Mouse (Mus musculus): ENCODE measurements around the gene Dhx30.
"Not testable (repeated sequence)": the region's sequence is repeated elsewhere in the genome, so short reads cannot be mapped to it uniquely, and the experiment has no call there.

Gene Dhx30

DNA sequence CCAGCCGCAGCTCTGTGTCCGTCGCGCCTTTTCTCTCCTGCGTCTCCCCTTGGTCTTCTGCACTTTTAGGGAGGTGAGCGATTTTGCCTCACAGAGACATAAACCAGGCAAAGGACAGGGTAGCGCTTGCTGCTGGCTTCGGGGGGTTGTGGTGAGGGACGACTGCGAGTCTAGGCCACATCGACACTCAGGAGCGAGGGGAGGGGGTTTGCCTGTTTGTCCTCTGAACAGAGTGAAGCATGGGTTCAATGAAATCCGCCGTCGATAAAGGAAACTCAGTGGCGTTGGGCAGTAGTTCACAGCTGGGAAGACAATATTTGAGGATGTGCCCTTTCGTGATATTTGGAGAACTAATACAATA lies at the start of gene Dhx30:
Gene Dhx30, minus strand, starts transcription at position 52 of the 361 bp plus-strand sequence.
- DNase-seq (ENCODE audit: low spot score): no peak

DNA sequence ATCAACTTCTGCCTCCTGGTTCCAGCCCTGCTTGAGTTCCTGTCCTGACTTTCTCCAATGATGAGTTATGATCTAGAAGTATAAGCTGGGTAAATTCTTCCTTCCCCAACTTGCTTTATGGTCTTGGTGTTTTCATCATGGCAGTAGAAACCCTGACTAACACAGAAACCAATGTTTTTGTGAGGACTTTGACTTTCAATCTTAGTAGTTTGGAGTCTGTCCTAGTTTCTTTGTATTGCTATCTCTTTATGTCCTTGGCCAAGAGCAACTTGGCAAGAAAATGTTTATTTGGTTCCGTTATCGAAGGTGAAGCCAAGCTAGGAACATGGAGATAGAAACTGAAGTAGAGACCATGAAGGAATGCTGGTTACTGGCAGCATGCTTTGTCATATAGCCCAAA lies 45.4 kb upstream of the Dhx30 start:
- no peak for DNase-seq (ENCODE audit: low spot score)

DNA sequence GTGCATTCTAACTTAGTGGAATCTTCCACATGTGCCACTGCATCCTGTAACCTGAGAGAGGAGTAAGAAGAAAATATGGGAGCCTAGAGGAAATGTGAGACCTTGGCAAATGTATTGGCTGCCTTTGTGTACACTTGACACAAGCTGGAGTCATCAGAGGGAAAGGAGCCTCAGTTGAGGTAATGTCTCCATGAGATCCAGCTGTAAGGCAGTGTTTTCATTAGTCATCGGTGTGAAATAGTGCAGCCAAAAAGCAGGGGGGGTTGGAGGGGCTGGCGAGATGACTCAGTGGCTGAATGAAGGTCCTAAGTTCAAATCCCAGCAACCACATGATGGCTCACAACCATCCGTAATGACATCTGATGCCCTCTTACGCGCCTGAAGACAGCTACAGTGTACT lies 44.8 kb upstream of the Dhx30 start:
- no peak for DNase-seq (ENCODE audit: low spot score)

DNA sequence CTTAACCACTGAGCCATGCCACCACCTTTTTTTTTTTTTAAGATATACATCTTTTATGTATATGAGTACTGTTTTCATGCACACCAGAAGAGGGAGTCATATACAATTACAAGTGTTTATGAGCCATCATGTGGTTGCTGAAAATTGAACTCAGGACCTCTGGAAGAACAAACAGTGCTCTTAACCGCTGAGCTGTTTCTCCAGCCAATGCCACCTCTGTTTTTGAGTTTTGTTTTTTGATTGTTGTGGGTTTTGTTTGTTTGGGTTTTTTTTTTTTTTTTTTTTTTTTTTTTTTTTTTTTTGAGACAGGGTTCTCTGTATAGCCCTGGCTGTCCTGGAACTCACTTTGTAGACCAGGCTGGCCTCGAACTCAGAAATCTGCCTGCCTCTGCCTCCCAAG lies 42.9 kb upstream of the Dhx30 start:
- not testable (repeated sequence) for DNase-seq (ENCODE audit: low spot score)

DNA sequence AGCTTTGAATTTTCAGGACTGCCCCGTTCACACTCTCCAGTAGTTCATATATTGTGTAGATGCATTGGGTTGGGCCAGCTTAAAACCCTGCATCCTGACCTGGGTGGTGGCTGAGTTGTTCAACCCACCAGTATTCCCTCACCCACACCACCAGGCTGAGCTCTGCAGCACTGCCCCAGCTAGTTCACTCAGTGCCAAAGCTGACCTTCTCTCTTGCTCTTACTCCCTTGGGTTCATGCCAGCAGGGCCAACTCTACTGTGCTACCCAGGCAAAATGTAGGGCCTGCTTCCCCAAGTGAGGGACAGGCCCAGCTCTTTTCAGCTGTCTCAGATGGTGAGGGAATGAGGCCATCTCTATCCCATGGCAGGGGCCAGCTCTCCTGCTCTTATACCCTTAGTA lies 41.4 kb upstream of the Dhx30 start:
- DNase-seq (ENCODE audit: low spot score): no peak

DNA sequence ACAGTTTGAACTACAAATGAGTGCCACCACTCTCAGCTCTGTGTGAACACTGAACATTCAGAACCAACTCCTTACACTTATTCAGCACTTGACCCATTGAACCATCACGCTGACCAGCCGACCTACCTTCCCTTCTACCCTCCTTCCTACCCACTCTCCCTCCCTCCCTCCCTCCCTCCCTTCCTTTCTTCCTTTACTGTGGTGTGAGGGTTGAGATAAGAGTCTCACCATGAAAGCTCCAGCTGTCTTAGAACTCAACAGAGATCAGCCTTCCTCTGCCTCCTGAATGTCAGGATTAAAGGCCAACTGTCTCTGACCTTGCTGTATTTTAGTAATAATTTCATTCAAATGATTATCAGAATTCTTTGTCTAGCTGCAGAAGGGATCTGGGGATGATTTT lies 31.0 kb upstream of the Dhx30 start:
- no peak for DNase-seq (ENCODE audit: low spot score)

DNA sequence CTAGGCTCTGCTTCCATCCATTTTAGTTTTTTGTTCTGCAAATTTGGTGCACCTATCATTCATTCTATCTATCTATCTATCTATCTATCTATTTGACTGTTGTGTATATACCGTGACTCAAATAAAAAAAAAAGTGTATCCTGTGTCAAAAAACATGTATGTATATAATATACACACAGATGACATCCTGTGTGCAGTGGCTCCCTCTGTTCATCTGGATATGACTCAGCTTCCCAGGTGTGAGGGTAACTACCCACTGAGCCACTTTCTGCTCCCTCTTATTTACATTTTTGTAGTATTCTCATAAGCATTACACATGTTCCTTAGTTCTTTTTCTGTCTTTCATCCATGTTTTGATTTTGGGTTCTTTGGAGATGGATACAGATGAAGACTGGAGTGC lies 24.5 kb upstream of the Dhx30 start:
- no peak for DNase-seq (ENCODE audit: low spot score)

DNA sequence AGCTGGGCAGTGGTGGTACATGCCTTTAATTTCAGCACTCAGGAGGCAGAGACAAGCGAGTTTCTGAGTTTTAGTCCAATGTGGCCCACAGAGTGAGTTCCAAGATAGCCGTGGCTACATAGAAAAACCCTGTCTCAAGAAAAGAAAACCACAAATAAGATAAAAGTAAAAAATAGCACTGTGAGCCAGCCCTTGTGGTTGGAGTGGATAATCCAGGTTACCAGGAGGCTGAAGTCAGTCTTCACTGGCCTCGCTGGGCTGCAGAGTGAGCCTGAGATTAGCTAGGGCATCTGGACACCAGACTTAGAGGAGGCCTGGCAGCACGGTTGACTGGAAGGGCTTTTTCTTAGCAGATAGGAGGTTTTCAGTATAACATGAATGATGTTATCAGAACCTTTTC lies 21.5 kb upstream of the Dhx30 start:
- DNase-seq (ENCODE audit: low spot score): no peak

DNA sequence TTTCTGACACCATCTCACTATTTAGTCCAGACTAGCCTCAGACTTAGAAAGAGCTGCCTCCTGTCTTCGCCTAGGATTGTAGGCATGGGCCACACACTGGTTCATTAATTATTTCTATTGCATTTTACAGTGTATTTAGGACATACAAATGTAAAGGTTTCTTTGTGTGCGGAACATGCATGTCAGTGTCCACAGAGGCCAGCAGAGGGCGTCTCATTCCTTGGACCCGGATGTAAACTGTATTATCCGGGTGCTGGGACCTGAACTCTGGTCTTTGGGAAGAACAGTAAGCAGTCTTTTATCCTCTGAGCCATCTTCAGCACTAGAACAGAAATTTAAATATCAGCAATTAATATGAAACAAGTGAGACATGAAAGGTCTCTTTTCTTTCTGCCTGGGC lies 16.5 kb upstream of the Dhx30 start:
- DNase-seq (ENCODE audit: low spot score): no peak

DNA sequence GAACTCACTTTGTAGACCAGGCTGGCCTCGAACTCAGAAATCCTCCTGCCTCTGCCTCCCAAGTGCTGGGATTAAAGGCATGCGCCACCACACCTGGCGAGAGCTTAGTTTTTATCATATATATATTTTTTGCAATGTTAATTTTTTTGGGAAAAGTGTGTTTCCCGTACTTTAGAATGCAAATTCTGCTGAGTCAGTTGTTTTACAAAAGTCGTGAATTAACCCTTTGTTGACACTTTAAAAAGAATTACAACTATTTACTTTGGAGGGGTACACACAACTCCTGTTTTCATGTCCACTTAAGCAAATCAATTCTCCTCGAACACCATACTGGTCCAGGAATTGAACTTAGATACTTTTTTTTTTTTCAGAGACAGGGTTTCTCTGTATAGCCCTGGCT lies 15.3 kb upstream of the Dhx30 start:
- DNase-seq (ENCODE audit: low spot score): no peak

DNA sequence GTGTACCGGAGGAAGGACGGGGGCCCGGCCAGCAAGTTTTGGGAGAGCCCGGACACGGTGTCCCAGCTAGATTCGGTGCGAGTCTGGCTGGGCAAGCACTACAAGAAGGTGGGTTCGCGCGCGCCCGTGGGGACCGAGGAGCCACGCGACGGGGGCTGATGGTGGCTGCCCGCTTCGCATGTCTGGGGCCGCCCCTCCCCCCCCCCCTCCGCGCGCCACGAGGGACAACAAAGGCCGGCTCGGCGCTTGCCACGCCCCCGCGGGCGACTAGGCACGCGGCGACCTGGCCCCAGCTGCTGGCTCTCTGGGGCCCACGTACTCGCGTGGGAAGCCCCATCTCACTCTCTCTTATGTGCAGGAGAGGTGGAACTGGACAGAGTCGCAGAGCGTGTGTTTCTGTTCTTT lies 14.6 kb upstream of the Dhx30 start:
- DNase-seq (ENCODE audit: low spot score): peak; percentile 44

DNA sequence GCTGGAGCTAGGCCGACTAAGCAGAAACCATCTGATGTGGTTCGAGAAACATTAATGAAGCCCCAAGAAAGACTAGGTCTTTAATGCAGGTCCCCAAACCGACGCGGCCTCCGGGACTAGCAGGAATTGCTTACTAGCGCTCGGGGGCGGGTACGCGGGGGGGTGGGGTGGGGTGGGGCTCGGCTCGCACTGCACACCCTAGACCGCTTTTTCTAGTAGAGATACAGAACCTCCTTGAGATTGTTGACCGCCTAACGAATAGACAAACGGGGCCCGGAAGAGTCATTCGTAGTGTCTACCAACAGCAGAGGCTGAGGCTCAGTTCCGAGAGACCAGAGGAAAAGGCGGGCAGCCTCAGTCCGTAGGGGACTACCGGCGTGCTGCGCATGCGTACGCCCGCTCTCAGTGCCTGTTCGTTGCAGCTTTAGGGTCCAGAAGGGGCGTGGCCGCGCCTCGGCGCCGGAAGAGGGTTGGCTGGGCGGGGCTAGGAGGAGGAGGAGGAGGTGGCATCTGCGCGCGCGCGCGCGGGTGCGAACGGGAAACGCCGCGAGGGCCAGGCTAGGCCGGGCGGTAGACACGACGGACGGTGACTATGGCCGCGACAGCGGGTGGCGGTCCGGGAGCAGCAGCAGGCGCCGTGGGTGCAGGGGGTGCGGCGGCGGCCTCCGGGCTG lies 14.0 kb upstream of the Dhx30 start:
- DNase-seq (ENCODE audit: low spot score): peak; percentile 99

DNA sequence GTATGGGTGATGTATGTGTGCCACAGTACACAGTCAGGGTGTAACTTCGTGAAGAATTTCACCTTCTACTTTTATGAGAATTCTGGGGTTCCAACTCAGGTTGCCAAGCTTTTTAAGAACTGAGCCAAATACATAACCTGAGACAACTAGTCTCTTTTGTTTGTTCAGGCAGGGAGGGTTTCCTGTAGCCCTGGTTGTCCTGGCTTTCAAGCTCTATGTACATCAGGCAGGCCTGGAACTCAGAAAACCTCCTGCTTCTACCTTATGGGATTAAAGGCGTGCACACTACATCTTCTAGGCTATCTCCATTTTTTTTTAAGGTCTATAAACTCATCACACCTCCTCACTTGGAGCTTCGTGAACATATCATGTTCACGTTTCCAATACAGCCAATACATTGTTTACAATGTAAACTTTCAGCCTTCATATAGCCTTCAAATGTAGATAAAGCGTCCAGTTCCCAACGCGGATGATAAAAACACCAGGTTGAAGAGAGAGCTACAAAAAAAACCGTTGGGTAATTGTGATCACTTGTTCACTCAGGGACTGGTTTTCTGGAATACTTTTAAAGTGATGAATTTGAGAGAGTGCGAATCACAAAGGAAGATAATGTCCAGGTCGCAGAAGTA lies 13.4 kb upstream of the Dhx30 start:
- DNase-seq (ENCODE audit: low spot score): no peak

DNA sequence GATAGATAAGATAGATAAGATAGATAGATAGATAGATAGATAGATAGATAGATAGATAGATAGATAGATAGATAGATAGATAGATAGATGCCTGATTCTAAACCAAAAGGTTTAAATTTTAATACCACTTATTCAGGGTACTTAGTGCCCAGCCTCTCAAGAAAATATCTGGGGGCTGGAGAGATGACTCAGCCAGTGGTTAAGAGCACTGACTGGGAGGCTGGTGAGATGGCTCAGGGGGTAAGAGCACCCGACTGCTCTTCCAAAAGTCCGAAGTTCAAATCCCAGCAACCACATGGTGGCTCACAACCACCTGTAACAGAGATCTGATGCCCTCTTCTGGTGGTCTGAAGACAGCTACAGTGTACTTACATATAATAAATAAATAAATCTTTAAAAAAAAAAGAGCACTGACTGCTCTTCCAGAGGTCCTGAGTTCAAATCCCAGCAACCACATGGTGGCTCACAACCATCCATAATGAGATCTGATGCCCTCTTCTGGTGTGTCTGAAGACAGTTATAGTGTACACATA lies 6.4 kb upstream of the Dhx30 start:
- DNase-seq (ENCODE audit: low spot score): not testable (repeated sequence)

DNA sequence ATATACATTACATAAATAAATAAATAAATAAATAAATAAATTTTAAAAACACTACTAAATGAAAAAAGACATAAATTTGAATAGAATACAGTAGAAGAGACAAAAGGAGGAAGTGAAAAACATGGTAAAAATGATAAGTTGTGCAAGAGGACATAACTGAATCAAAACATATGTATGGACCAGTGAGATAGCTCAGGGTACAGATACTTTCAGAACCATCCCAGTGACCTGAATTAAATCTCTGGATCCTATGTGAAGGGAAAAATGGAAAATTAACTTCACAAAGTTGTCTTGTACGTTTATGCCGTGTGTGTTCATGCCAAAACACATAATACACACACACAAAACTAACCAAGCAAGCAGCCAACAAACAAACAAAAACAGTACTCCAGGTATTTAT lies 5.7 kb upstream of the Dhx30 start:
- no peak for DNase-seq (ENCODE audit: low spot score)

DNA sequence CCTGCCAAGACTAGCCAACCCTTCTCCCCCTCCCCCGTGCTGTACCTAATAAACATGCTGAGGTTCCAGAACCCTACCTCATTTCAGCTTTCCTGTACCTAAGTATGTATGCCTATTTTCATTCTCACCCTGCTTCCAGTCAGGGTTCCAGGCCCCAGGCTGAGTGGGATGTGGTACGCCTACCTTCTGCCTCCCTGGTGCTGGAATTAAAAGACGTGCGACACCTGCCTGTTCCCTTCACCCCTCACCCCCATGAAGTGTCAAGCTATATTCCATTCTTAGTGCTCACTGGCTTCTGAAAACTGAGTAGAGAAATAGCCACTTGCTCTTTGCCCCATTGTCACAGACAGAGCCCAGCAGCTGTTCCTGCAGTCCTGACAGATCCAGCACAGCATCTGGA lies 3.8 kb upstream of the Dhx30 start:
- no peak for DNase-seq (ENCODE audit: low spot score)

DNA sequence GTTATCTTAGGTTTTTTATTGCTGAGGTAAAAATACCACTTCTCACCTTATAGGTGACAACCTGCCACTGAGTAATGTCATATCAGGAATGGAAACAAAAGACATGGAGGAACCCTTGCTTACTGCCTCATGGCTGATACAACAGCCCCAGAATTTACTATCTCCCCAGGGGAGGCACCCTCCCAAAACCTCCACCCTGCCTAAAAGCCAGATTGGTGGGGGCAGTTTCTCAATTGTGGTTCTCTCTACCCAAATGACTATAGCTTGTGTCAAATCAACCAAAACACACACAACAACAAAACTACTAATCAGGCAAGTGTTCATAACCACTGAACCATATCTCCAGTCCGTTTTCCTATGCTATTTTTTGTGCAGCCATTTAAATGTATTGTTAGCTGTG lies 619 bp upstream of the Dhx30 start:
- no peak for DNase-seq (ENCODE audit: low spot score)

DNA sequence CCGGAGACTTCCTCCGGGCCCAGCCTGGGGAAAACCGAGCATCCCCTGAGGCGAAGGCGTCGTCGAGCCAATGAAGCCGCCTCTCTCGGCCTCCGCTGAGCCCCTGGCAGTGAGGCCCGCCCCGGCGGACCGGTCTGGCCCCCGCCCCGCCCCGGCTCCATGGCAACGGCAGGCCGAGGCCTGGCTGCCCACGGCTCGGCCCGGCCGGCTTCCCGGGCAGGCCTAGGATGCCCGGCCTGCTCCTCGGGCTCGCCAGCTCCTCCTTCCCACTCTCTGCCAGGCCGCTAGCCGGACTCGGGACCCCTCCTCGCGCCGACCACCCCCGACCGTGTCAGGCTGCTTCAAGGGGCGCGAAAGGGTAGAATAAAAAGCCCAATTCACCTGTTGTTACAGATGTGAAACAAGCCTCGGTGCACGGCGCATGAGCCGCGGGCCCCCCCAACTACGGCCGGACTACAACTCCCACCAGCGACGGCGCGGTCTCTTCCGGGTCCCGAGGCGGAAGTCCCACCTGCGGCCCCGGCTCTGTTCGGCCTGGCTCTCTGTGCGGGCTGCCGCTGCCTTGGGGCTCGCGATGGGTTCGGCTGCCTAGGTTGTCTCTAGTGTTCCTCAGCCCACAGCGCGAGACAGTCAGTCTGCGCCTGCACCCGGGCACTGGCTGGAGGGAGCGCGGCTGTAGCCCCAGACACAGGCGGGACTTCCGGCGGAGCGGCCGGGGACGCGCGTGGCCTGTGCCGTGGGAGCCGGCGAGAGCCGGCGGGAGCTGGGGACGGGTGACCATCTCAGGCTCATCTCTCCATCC lies 452 bp downstream of the Dhx30 start, which contains the start of gene Smarcc1:
Gene Smarcc1, plus strand, starts transcription at position 732 of the 802 bp plus-strand sequence.
- peak; percentile 82 for DNase-seq (ENCODE audit: low spot score)

DNA sequence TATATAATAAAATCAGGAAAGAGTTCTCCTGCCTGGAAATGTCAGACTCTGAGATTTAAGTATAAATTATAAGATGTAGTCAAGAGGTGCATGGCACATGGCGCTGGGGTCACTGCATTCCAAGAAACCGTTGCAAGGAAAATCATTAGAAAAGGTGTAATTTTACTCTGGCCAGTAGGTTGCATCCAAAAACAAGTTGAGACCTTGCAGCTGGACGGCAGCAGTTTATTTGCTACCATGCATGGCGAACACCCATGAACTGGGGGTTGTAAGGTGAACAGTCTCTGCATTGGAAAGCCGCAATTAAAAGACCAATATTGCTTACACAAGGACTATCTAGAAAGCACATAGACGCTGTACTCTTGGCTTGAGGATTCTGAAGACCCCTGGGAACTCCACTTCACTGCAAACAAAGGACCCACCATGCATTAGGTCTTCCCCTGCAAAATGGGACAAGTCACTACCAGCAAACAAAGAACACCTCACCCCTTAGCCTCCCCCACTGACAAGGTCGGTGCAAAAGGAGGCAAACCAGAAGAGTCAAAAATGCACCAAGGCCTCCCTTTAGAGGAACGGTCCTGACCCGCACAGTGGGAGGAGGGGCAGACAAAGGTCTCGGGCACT lies 1.2 kb downstream of the Dhx30 start:
- DNase-seq (ENCODE audit: low spot score): no peak

DNA sequence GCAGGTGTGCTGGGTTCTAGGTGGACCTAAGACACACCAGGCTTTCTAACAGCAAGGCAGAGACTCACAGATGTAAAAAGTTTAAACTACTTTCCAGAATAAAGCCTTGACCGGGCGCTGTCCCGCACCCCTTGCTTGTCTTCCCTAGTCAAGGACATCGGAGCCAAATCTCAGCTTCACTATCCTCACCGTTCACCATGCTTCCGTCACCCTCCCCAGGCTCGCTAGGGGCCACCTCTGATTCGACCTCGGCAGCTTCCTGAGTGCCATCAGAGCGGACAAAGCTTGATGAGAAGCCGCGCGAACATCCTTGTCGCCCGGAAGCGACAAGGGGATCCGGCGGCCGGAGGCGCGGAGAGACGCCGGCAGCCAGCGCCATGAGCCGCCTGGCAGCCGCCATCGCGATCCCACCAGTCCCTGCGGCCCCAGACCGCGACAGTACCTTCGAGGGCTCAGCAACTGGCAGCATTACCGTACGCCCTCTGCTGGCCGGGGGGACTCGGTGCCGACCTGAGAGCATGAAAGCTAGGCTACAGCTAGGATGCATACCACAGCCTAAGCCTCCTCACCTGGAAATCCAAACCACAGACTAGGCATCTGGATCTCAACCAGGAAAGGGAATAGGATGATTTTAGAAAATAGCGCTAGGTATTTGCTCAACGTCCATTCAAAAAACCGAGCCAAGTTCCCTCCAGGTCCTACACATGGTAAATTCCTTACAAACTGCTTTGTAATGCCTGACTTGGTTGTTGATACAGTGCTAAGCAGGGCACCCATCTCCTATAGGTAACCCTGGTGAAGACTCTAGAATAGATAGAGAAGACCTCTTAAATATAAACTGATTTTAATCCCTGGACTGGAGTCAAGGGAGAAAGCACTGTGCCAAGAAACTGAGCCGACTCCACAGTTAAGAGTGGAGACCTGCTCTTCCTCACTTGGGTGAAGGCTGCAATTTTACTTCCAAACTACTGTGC lies 16.7 kb downstream of the Dhx30 start:
- peak; percentile 97 for DNase-seq (ENCODE audit: low spot score)

DNA sequence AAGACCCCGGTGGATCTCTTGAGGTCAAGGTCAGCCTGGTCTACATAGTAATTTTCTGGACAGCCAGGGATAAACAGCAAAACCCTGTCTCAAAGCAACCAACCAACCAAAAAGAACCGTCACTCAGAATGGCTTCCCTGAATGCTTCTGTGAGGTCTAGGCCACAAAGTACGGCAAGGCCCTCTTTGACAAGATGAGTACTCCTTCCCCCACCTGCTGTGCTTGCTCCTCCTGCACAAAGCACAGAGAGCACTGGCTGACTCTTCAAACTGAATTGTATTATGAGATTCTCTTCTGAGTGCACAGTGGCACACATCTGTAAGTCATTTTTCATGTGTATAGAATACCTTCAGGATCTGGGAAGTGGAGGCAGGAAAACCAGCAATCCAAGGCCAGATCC lies 19.8 kb downstream of the Dhx30 start:
- no peak for DNase-seq (ENCODE audit: low spot score)

All from urinary bladder, postnatal 25 days (tissue).